Mouse (Mus musculus): ENCODE measurements around the gene Cacnb1. TPM values are rescaled to one million over a fixed set of nuclear protein-coding genes. Genes with fewer than 3 reads are reported as not detected.

The Cacnb1 gene
- total RNA-seq, 1 experiment from 2014 or later, result 7.8 TPM

- no peak for DNase-seq
Measured at GRCm38 (mm10) chr11:98040975-98041374, 18.1 kb upstream of the Cacnb1 start.

- no peak for DNase-seq
Measured at GRCm38 (mm10) chr11:98037871-98038270, 15.0 kb upstream of the Cacnb1 start.

- DNase-seq, result peak; percentile 81
Measured at GRCm38 (mm10) chr11:98035977-98036377, 13.1 kb upstream of the Cacnb1 start.

DNA sequence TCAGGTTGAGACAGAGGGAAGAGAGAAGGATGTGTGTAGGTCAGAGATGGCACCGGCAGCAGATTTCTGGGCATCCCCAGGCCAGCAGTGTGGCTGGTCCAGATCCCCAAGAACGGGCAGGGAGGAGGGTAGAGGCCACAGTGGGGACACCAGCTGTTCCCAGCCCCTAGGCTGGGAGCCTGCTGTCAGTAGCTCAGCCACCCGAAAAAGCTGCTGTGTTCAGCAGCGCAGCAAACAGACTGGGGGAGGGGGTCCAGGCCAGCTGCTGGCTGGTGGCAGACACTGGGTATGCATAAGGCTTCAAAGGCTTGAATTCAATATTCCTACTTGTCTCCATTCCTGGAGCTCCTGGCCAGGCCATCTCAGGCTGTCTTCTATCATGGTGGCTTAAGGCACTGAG lies 12.0 kb upstream of the Cacnb1 start:
- no peak for DNase-seq

DNA sequence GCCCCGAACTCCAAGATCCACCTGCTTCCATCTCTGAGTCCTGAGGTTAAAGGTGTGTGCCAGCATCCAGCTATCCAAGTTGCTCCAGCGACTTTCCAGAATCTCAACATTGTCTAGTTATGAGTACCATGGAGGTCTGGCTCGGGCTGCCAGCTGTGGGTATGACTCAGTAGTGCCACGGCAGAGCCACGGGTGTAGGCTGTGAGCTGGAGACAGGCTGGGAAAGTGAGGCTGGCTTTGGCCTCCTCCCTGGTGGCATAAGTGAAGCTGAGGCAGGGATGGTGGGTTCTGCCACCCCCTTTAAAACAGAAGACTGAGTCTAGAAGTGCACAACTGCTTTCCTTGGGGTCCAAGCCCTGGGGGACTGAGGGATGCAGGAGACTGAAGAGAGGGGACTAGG lies 11.2 kb upstream of the Cacnb1 start:
- no peak for DNase-seq

GRCm38 (mm10) chr11:98031443-98031770 lies 8.6 kb upstream of the Cacnb1 start:
- DNase-seq, result peak; percentile 86

- DNase-seq, result no peak
Measured at GRCm38 (mm10) chr11:98030701-98031442, 8.0 kb upstream of the Cacnb1 start.

DNA sequence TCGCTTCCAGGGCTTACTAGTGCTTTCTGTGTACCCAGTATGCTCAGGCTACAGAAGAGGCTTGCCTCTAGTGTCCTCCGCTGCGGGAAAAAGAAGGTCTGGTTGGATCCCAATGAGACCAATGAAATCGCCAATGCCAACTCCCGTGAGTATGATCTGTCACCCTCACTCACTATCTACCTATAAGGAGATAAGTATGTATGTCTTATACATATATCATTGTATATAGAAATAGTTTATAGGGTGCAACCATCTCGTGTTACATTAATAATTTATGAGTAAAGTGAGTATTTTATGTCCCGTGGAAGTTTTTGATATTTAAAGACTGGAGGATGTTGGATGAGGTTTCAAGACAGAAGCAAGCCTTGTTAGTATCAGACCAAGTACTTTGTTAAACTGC lies 5.0 kb upstream of the Cacnb1 start:
- no peak for DNase-seq

GRCm38 (mm10) chr11:98027297-98027688 lies 4.5 kb upstream of the Cacnb1 start:
- DNase-seq, result no peak

- DNase-seq, result peak; percentile 95
Measured at GRCm38 (mm10) chr11:98026570-98027296, 3.9 kb upstream of the Cacnb1 start, which contains the start of gene Rpl19. Gene Rpl19, plus strand, starts transcription at chr11:98026710.

GRCm38 (mm10) chr11:98026248-98026569 lies 3.4 kb upstream of the Cacnb1 start:
- no peak for DNase-seq

DNA sequence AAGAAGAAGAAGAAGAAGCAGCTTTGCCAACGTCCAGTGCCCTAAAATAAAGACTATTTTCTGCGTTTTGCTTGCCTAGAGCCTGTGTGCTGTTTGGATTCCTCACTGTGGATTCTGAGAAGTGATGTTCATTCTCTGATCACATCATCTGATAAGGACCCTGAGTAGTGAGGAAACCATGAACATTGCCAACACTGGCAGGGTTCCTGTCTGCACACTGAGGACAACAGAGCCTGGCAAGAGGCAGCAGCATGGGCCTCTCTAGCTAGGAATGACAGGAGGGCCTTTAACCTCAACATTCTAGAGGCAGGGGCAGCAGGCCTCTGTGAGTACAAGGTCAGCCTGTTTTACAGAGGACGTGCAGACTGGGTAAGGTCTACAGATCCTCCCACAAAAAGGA lies 1.7 kb upstream of the Cacnb1 start:
- DNase-seq, result no peak

DNA sequence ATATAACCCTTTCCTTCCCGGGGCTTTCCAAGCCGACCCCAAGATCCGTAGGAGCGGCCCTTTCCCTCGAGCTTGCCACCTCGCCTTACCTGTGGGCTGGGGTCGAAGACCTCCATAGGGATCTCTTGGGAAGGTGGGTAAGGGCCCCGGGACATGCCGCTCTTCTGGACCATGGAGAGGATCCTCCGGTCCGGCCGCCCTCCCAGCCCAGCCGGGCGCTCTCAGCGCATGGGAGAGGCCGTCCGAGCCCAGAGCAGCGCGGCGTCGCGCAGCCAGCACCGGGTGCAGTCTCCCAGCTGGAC lies 630 bp downstream of the Cacnb1 start:
- no peak for DNase-seq

DNA sequence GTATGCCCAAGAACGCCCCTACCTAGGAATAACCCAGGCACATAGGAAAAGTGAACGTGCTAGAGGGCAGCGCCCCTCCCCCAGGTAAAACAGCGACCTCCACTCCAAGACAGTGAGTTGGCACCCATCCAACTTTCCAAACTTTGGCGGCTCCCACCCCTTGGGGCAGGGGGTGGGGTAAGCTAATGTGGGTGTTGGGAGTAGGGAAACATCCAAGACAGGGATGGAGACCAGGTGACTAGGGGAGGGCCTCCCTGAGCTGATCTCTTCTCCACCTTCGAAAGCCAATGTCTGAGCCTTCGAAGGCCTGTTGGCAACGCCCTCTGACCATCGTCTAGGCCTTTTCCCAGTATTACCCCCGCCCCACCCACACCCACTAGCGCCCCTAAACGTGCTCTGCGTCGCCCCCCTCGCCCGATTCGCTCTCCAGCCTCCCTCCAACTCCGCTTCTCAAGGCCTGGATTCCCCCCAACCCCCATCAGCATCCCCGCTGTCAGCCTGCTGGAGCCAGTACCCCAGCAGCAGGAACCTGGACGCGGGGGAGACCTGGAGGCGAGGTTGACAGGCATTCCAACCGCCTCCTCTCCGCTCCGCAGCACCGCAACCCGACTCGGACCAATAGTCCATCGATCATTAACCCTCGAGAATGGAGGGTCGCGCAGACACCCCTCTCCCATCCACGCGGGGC lies 1.1 kb downstream of the Cacnb1 start:
- peak; percentile 44 for DNase-seq

DNA sequence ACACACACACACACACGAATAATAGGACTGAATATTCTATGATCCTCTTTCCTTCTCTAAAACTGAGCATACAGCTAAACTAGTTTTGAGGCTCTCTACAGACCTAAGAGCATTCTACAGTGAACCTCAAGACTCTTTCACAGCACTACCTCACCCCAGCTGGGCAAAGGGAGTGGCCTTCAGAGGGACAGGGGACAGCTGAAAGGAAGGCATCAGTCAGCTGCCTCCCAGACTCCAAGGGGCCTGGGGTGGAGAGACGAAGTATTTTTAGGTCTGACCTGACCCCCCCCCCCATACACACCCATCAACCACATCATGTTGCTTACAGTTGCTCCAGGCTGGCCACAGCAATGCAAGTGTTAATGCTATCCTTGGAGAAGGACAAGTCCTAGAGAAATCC lies 1.7 kb downstream of the Cacnb1 start:
- DNase-seq, result no peak

DNA sequence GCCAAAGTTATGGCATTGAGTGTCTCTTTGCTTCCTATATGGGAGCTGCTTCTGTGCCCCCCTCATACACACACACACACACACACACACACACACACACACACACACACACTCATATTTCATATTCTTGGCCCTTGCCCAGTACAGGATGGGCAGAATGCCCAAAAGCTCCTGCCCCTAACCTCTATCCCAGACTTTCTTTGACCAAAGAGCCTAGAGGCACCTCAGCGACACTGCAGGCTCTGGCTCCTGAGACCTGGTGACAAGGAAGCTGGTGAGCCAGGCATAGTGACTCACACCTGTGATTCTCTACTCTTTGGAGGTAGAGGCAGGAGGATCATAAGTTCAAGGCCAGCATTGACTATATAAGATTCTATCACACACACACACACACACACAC lies 2.1 kb downstream of the Cacnb1 start:
- DNase-seq, result peak; percentile 68

DNA sequence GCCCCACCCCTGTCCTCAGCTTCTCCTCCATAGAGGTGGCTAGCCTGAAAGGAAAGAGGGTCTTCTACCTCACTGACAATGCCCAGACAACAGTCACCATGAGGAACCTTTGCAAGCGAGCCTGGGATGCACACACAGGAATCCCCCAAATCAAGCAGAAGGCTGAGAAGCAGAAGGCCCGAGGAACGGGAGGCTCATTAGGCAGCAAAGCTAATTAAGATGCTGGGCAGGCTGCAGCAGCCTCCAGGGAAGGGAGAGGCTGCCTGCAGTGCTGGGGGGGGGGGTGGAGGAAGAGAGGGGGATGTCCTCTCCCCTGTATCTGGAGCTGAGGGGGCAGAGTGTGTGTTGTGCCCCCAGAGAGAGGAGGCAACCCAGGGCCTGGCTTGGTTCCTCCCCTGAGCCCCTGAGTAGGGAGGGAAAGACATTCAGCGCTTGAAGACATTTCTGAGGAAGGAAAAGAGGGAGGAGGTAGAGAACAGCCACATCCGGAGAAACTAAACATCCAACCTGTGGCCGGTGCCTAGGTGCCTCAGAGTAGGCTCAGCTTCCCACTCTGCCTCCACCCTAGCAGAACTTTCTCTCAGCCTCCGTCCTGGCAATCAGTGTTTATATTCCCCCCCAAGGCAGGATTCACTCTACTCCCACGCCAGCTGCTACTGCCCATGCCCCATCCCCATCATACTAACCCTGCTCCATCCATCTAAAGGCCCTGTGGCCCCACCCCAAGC lies 2.8 kb downstream of the Cacnb1 start:
- DNase-seq, result no peak

DNA sequence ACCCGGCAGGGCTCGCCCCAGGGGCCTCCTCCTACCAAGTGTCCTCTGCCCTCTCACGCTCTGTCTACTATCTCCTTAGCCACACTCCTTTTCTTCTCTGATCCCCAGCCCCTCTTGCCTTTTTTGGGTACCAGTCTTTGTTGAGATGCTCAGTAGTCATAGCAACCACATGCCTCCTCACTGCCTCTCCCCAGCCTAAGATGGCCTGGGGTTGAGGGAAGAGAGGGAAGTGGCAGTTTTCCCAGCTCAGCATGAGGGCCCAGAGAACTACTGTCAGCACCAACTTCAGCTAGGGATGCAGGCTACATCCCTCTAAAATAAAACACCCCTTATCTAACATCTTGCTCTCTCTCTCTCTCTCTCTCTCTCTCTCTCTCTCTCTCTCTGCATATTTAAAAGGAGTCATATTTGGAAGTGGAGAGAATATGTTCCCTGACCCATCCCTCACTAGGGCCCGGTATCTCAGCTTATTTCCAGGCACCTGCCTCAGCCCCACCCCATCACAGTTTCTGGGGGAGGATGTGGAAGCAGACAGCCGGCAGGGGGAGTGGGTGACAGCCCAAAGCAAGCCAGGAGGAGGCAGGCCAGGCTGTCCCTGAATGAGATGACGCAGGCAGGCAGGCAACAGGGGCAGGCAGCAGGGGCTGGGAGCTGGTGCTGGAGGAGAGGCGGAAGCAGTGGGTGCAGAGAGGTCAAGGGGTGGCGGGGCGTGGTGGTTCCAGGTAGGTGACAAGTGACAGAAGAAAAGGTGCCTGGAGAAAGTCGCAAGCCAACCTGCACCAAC lies 3.8 kb downstream of the Cacnb1 start:
- DNase-seq, result peak; percentile 69

DNA sequence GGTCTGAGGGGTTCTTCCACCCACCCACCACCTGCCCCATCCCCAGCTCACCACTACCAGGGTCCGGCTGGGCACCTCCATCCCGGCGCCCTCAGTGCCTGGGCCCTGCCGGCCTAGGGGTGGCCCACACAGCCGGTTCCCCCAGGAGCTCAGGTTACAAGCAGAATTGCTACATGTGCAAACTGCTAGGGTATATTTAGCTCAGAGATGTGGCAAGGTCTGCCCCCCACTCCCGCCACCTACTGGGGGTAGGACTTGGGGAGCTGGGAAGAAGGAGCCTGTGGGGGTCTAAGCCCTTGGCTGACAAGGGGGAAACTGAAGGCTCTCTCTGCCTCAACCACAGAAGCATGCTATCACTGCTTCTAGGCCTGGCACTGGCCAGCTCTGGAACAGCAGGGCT lies 4.6 kb downstream of the Cacnb1 start:
- no peak for DNase-seq

GRCm38 (mm10) chr11:98016824-98017223 lies 6.0 kb downstream of the Cacnb1 start:
- DNase-seq, result no peak

GRCm38 (mm10) chr11:98016177-98016576 lies 6.7 kb downstream of the Cacnb1 start:
- no peak for DNase-seq

GRCm38 (mm10) chr11:98012831-98013230 lies 10.0 kb downstream of the Cacnb1 start:
- DNase-seq, result no peak

Data from adrenal gland, postnatal 14 days (tissue).